Mouse (Mus musculus) liver, adult (tissue): Measurements from ENCODE around the gene 3110082I17Rik.

Experiments
- GATA4 ChIP-seq: IDR thresholded peaks from 2 replicates; pipeline ENCODE4 v1.6.1; 2014; ENCODE audit warnings: mild to moderate bottlenecking, low read length; ENCODE audit not compliant: insufficient replicate concordance

Gene 3110082I17Rik

DNA sequence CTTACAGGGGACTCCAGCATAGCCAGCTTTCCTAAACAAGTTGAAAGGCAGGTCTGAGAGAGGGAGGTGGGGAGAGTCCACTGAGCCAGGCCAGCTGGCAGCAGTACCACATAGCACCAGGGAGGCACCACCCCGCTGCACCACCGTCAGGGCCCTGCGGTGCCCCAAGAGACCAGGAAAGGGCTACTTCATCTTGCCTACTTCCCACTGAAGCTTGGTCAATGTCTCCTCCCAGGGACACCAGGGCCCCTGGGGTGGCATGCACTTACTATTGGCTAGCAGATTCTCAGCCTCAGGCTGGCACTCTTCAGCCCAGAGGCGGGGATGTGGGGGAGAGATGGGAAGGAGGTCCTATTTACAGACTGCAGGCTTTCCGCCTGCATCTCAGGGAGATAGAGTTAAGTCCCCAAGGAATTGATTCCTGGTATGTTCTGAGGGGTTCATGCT is 136.3 kb downstream of the 3110082I17Rik start:
- TF ChIP-seq GATA4, result no peak

DNA sequence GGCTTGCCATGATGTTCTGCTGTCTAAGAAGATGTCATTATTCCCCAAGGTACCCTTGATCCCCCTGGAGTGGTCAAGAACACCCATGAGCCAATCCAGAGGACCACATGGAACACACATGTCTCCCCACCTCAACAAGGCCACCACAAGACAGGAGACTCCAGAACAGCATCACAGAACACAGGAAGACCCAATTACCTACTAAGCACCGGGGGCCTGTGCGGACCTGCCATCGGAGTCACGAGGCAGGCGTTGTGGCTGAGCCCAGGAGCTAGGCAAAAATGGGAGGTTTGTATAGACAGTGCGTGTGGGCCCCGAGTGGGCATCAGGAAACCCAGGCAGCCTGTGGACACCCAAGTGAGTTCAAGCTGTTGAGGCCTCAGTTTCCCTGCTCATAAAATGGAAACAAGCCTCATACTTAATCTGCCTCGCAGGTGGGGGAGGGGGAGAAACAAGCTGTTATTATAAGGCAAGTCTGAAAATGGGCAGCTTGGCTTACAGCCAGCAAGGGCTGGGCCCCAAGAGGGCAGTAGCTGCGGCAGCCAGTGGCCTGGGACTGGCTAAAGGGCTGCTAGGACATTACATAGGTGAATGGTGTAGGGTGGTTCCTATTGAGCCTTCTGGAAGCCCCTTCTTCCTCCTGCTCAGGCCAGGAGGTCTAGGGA is 136.9 kb downstream of the 3110082I17Rik start:
- TF ChIP-seq GATA4, result no peak

GRCm38 (mm10) chr5:139321331-139321730 is 139.0 kb downstream of the 3110082I17Rik start:
- no peak for TF ChIP-seq GATA4

- TF ChIP-seq GATA4, result no peak
Observed at GRCm38 (mm10) chr5:139320424-139320823, 139.9 kb downstream of the 3110082I17Rik start.

- TF ChIP-seq GATA4, result no peak
Observed at GRCm38 (mm10) chr5:139317751-139318504, 142.4 kb downstream of the 3110082I17Rik start.

DNA sequence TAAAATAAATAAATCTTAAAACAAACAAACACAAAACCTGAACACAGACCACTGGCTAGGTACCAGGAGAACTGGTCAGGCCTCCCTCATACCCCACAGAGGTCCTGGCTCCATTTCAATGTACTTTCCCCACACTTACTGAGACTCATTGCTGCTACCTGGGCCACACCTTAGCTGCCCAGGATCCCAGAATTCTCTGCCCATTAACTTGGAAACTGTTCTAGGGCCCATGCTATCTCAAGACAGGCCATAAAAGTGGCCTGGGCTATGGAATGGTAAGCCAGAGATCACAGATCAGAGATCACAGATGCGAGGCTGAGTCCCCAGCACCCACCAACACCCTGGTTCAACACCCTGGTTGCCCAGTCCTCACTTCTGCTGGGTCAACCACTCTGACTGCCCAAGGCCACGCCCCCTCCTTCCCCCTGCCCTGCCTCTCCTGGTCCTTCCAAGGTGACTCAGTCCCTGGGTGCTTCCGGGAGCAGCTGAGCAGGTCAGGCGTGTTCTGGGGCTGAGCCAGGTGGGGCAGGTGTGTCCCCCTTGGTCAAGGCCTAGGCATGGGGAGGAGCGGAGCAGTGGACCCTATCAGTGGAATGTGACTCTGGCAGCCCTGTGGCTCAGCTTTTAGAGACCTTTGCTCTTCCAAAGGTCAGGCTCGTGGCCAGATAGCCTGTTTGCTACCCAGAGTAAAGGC is 143.2 kb downstream of the 3110082I17Rik start:
- no peak for TF ChIP-seq GATA4

DNA sequence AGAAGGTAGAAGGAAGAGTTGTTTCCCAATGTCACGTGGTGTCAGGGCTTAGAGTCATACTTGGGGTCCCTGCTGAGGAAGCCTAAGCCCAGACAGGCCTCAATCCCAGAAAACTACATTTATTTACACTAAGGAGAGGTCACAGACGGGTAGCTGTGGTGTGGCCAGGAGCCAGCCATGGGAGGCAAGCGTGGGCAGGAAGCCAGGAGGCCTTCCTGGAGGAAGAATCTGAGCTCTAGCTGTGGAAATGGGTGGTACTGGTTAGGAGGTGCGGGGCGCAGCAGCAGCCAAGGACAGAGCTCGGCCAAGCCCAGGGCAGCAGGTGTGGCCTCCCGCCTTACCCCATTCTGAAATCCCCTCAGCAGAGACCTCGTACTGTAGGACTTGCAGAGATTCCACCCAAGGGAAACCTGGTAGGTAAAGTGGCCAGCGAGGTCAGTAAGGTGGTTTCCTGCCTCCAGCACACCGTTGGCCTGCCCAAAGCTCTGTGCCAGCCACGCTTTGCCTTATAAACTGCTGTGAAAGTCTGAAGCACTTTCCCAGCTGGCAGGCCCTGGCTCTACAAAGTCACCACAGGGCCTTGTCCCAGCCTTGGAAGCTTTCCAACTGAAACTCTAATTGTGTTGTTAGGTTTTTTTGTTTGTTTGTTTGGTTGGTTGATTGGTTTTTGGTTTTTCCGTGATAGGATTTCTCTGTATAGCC is 145.2 kb downstream of the 3110082I17Rik start:
- no peak for TF ChIP-seq GATA4

DNA sequence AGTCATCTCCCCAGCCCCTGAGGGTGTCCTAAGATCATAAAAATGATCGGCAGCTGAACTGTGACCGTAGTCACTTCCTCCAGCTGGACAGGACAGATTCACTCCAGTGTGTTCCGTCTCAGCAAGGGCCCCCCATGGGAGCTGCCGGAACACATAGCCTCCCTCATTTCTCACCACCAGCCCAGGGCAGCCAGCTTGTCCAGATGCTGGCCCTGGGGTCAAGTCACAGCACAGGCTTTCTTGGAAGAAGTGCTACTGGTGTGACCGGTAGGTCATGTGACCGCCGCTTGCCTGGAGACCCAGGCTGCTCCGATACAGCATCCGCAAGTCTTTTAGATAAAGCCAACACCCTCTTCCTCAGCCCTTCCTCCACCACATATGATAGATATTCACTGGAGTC is 146.8 kb downstream of the 3110082I17Rik start:
- no peak for TF ChIP-seq GATA4

- no peak for TF ChIP-seq GATA4
Observed at GRCm38 (mm10) chr5:139311822-139312221, 148.5 kb downstream of the 3110082I17Rik start.

DNA sequence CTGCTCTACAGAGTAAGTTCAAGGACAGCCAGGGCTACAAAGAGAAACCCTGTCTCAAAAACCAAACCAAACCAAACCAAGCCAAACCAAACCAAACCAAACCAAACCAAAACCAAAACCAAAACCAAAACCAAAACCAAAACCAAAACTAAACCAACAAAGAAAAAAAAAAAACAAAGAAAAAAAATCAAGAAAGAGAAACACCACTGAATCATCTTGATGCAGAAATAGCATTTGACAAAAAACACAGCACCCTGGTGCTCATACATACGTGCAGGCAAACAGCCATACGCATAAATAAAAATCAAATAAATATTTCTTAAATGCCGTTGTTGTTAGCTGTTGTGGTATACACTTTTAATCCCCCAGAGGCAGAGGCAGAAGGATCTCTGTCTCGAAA is 149.8 kb downstream of the 3110082I17Rik start:
- no peak for TF ChIP-seq GATA4

DNA sequence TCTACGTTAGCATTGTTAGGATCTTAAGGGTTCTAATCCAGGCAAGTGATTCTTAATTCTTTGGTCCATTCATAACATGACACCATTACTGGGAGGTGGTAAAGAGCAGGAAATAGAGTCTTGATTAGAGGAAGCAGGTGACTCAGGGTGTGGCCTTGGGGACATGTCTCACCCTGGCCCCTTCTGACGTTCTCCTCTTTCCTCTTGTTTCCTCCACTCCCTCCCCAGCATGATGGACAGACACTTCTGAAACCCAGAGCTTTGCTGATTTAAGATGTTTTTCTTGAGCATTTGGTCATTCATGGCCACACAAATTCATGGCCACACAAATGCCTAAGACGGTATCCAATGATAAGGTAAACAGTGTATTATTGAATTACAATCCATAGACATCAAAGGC is 150.4 kb downstream of the 3110082I17Rik start:
- TF ChIP-seq GATA4, result no peak
